9 mouse cellular contexts compared by ENCODE assay signal in genomic region chr7:131800416-131801045, GRCm38 (mm10).
DNase-seq lines count a peak whose midpoint lies in the region; ATAC-seq and TF ChIP-seq lines count a peak whose summit lies in the region.
"Had no signal": no experiment of that assay in that cellular context is flagged by ENCODE, and none has a peak within 500 bp of the region (broad histone marks: within the 10 kb centered on the region; RNA-seq: fewer than 3 reads in every experiment).

No protein-coding gene starts in this region.

- H3K9ac ChIP-seq in hindbrain, postnatal 0 days (replicated peaks; ENCODE audit: low read length) = no peak overlapping the region
- no peak overlapping the region for H3K9ac ChIP-seq in midbrain, embryonic 14.5 days (replicated peaks; ENCODE audit: low read length)

- H3K27me3 ChIP-seq in hindbrain, postnatal 0 days (ENCODE audit: insufficient read depth, low read length) = no peaks in the 10 kb centered on the region; the same call in 1 of the 2 replicates
- H3K27me3 ChIP-seq in midbrain, embryonic 14.5 days (ENCODE audit: control insufficient read depth, insufficient read depth, low read length) = no peaks in the 10 kb centered on the region; the same call in 1 of the 2 replicates

- peak; percentile 57 for TF ChIP-seq CTCF in hindbrain, postnatal 0 days (IDR thresholded peaks at IDR 0.05; ENCODE audit: low read depth)

- H3K4me3 ChIP-seq in hindbrain, postnatal 0 days (ENCODE audit: low read length) = no peak overlapping the region
- no peak overlapping the region for H3K4me3 ChIP-seq in midbrain, embryonic 14.5 days (replicated peaks; ENCODE audit: low read depth, low read length)
- H3K4me3 ChIP-seq: myocyte had no signal

- ATAC-seq in hindbrain, postnatal 0 days = 0 out of 2 replicates have a peak, but pooled peaks have one; percentile 29
- no peak for ATAC-seq in midbrain, embryonic 14.5 days (ENCODE audit: low FRiP score, low TSS enrichment)
- ATAC-seq in erythroblast, adult 5-6 weeks (replicated peaks; ENCODE audit: low FRiP score, poor library complexity, severe bottlenecking) = no peak

- no peaks in the 10 kb centered on the region for H3K36me3 ChIP-seq in hindbrain, postnatal 0 days (ENCODE audit: insufficient read depth, low read length)
- H3K36me3 ChIP-seq in midbrain, embryonic 14.5 days (ENCODE audit: control insufficient read depth, insufficient read depth, low read length) = no peaks in the 10 kb centered on the region

- WGBS in hindbrain, postnatal 0 days = 56% methylated on average over 6 of the region's 6 CpGs
- 54% methylated on average over 6 of the region's 6 CpGs for WGBS in midbrain, embryonic 14.5 days

- no peak overlapping the region for H3K4me2 ChIP-seq in hindbrain, postnatal 0 days (ENCODE audit: low read depth, low read length)
- no peak overlapping the region for H3K4me2 ChIP-seq in midbrain, embryonic 14.5 days (ENCODE audit: low read length)

- no peaks in the 10 kb centered on the region for H3K4me1 ChIP-seq in hindbrain, postnatal 0 days (ENCODE audit: insufficient read depth, low read length)
- H3K4me1 ChIP-seq in midbrain, embryonic 14.5 days (ENCODE audit: control insufficient read depth, insufficient read depth, low read length) = peaks cover 8% of the 10 kb centered on the region; the same call in 1 of the 2 replicates

- peak; percentile 30 for DNase-seq in heart, postnatal 4 days
- no peak for DNase-seq in heart, adult 18-20 months
- DNase-seq in R1 (ENCODE audit: low read depth, low spot score) = peak; percentile 40
- DNase-seq in hindbrain, postnatal 0 days (ENCODE audit: low spot score) = peak; percentile 46
- peak; percentile 57 for DNase-seq in midbrain, embryonic 14.5 days
- DNase-seq in heart, adult 11 months = no peak
- DNase-seq in spleen, postnatal 4 days (ENCODE audit: low spot score in 2 of 2) = no peak

- no peaks in the 10 kb centered on the region for H3K9me3 ChIP-seq in hindbrain, postnatal 0 days (ENCODE audit: low read length)
- no peaks in the 10 kb centered on the region for H3K9me3 ChIP-seq in midbrain, embryonic 14.5 days (ENCODE audit: control insufficient read depth, low read length)

- H3K27ac ChIP-seq in hindbrain, postnatal 0 days = no peak overlapping the region
- H3K27ac ChIP-seq in midbrain, embryonic 14.5 days (replicated peaks; ENCODE audit: low read depth, low read length) = no peak overlapping the region

Comparison
In these comparisons a context has a peak if more than half of its experiments do, and no peak if none do; other contexts are left out.
1. DNase-seq: peak in heart, postnatal 4 days (single experiment), R1 (single experiment), hindbrain, postnatal 0 days (single experiment) and midbrain, embryonic 14.5 days (single experiment); none in heart, adult 18-20 months (0 of 2), heart, adult 11 months (single experiment) and spleen, postnatal 4 days (0 of 2).